Mouse (Mus musculus) limb, embryonic 13.5 days (tissue): ENCODE measurements around the gene Ptprm. TPM values are rescaled to one million over a fixed set of nuclear protein-coding genes. Genes with fewer than 3 reads are reported as not detected.
A peak's percentile ranks its signal among the peaks of the same experiment; 100 is the strongest.

Experiments
- ATAC-seq: fragments of 200-750 bp; cut with Nextera tagmentation; 2 replicates; pipeline ENCODE4 v1.8.0; 2017; ENCODE audit warnings: low read depth, moderate number of reproducible peaks, moderate TSS enrichment; ENCODE audit not compliant: low FRiP score
- H3K27ac ChIP-seq: fragments of 300-500 bp; sonication (generic); 2 replicates; pipeline ENCODE4 v1.5.1; 2015; ENCODE audit warnings: inconsistent platforms, mild to moderate bottlenecking, moderate library complexity
- H3K27me3 ChIP-seq: fragments of 300-500 bp; sonication (generic); 2 replicates; pipeline ENCODE4 v1.6.1; 2015; ENCODE audit warnings: mild to moderate bottlenecking, inconsistent platforms
- H3K36me3 ChIP-seq: fragments of 300-500 bp; sonication (generic); 2 replicates; pipeline ENCODE4 v1.6.1; 2015; ENCODE audit warnings: inconsistent platforms, mild to moderate bottlenecking, moderate library complexity
- H3K4me1 ChIP-seq: fragments of 300-500 bp; sonication (generic); 2 replicates; pipeline ENCODE4 v1.6.1; 2015; ENCODE audit warnings: inconsistent platforms
- H3K4me2 ChIP-seq: fragments of 300-500 bp; sonication (generic); replicated peaks from 2 replicates; pipeline ENCODE4 v1.6.1; 2015; ENCODE audit warnings: inconsistent platforms, mild to moderate bottlenecking, moderate library complexity
- H3K4me3 ChIP-seq: fragments of 300-500 bp; sonication (generic); 2 replicates; pipeline ENCODE4 v1.5.1; 2015; ENCODE audit warnings: moderate library complexity, mild to moderate bottlenecking, inconsistent platforms
- H3K9ac ChIP-seq: fragments of 300-500 bp; sonication (generic); 2 replicates; pipeline ENCODE4 v1.6.1; 2015; ENCODE audit warnings: mild to moderate bottlenecking, inconsistent platforms
- H3K9me3 ChIP-seq: fragments of 300-500 bp; sonication (generic); 2 replicates; pipeline ENCODE4 v1.6.1; 2016; ENCODE audit warnings: inconsistent platforms
- WGBS: fragments of 180-500 bp; shearing (Covaris S2); methylation state at CpG from one replicate; pipeline ENCODE4 v1.1.7; 2015; 5-methylcytosine and 5-hydroxymethylcytosine counted together
- polyA plus RNA-seq: library from polyadenylated mRNA; unstranded; fragments of >200 nt; fragmentation: Nextera tagmentation; extraction: Ambion mirVana; gene quantifications from 2 replicates; pipeline ENCODE4 v1.2.1, GENCODE M21; 2015

Ptprm gene
- polyA plus RNA-seq, 1 experiment from 2014 or later: 14.9 TPM

GRCm38 (mm10) chr17:67343006-67343405, 11.3 kb downstream of the Ptprm start:
- WGBS: 84% methylated on average over 6 of the region's 6 CpGs
- H3K4me2 ChIP-seq: no peak overlapping the region
- H3K4me3 ChIP-seq: no peak overlapping the region
- no peaks in the 10 kb centered on the region for H3K27me3 ChIP-seq
- ATAC-seq: no peak
- H3K9me3 ChIP-seq: no peaks in the 10 kb centered on the region
- no peak overlapping the region for H3K27ac ChIP-seq
- H3K9ac ChIP-seq: no peak overlapping the region
- no peaks in the 10 kb centered on the region for H3K36me3 ChIP-seq
- peaks cover 11% of the 10 kb centered on the region; the same call in 1 of the 2 replicates for H3K4me1 ChIP-seq

GRCm38 (mm10) chr17:67340362-67340761, 13.9 kb downstream of the Ptprm start:
- Histone ChIP-seq H3K4me2 (no peak overlapping the region), H3K27ac (no peak overlapping the region), H3K9ac (no peak overlapping the region), H3K4me3 (no peak overlapping the region), H3K4me1 (peaks cover 11% of the 10 kb centered on the region; the same call in 1 of the 2 replicates), H3K36me3 (no peaks in the 10 kb centered on the region), H3K9me3 (no peaks in the 10 kb centered on the region), H3K27me3 (no peaks in the 10 kb centered on the region)
- WGBS: 51% methylated on average over 6 of the region's 6 CpGs
- ATAC-seq: no peak

GRCm38 (mm10) chr17:67339569-67339968, 14.7 kb downstream of the Ptprm start:
- H3K9ac ChIP-seq: no peak overlapping the region
- 84% methylated on average over 5 of the region's 5 CpGs for WGBS
- no peaks in the 10 kb centered on the region for H3K36me3 ChIP-seq
- peaks cover 11% of the 10 kb centered on the region; the same call in 1 of the 2 replicates for H3K4me1 ChIP-seq
- H3K9me3 ChIP-seq: no peaks in the 10 kb centered on the region
- no peak overlapping the region for H3K4me3 ChIP-seq
- no peak for ATAC-seq
- no peak overlapping the region for H3K27ac ChIP-seq
- H3K4me2 ChIP-seq: no peak overlapping the region
- H3K27me3 ChIP-seq: no peaks in the 10 kb centered on the region

DNA sequence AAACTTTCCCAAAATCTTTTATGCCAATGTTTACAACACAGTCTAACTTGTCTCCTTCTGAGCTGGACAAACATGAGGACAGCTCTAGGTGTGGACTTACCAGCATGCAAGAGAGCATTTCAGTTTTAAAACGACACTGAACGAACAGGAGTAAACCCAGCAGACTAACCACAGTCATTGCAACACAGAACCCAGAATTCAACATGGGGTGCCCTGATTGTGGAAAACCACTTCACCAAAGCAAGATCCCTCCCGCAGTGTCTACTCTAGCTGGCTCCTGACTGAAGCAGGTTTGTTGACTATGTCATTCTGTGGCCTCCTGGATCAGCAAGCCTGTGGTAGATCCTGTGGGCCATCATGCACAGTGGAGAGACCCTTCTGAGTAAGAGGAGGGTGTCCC, 19.9 kb downstream of the Ptprm start:
- Histone ChIP-seq H3K9me3 (no peaks in the 10 kb centered on the region), H3K9ac (no peak overlapping the region), H3K27ac (no peak overlapping the region), H3K4me3 (no peak overlapping the region), H3K27me3 (no peaks in the 10 kb centered on the region), H3K4me1 (peaks cover 5% of the 10 kb centered on the region), H3K4me2 (no peak overlapping the region), H3K36me3 (no peaks in the 10 kb centered on the region)
- 82% methylated on average over 3 of the region's 3 CpGs for WGBS
- ATAC-seq: no peak

GRCm38 (mm10) chr17:67329435-67329834, 24.8 kb downstream of the Ptprm start:
- no peak overlapping the region for H3K4me3 ChIP-seq
- H3K36me3 ChIP-seq: no peaks in the 10 kb centered on the region
- H3K27me3 ChIP-seq: no peaks in the 10 kb centered on the region
- H3K4me1 ChIP-seq: peaks cover 27% of the 10 kb centered on the region
- ATAC-seq: no peak
- H3K27ac ChIP-seq: no peak overlapping the region
- 37% methylated on average over 4 of the region's 4 CpGs for WGBS
- H3K9ac ChIP-seq: no peak overlapping the region
- H3K4me2 ChIP-seq: no peak overlapping the region
- H3K9me3 ChIP-seq: no peaks in the 10 kb centered on the region

DNA sequence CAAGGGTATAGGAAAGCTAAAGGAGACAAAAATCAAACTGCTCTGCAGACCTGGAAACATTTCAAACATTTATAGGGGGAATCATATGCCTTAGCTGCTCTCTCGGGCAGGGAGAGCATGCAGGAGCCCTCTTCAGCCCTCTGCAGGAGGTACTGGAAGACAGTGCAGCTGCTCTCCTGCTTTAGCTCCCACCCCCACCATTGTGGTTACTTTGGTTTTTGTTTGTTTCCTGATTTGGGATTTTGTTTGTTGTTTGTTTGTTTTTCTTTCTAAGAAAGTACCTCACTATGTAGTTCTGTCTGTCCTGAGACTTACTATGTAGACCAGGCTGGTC, 29.8 kb downstream of the Ptprm start:
- H3K36me3 ChIP-seq: no peaks in the 10 kb centered on the region
- no peaks in the 10 kb centered on the region for H3K9me3 ChIP-seq
- 22% methylated on average over 1 of the region's 1 CpGs for WGBS

GRCm38 (mm10) chr17:67323777-67324498, 30.3 kb downstream of the Ptprm start:
- Histone ChIP-seq H3K4me3 (no peak overlapping the region), H3K4me1 (peaks cover 32% of the 10 kb centered on the region), H3K4me2 (peak overlapping the region; percentile 30)

More for the DNA sequence above, 29.8 kb downstream of the Ptprm start:
- Histone ChIP-seq H3K4me3 (no peak overlapping the region), H3K4me2 (no peak overlapping the region), H3K27ac (no peak overlapping the region), H3K4me1 (peaks cover 34% of the 10 kb centered on the region), H3K9ac (no peak overlapping the region), H3K27me3 (no peaks in the 10 kb centered on the region)
- ATAC-seq: no peak

DNA sequence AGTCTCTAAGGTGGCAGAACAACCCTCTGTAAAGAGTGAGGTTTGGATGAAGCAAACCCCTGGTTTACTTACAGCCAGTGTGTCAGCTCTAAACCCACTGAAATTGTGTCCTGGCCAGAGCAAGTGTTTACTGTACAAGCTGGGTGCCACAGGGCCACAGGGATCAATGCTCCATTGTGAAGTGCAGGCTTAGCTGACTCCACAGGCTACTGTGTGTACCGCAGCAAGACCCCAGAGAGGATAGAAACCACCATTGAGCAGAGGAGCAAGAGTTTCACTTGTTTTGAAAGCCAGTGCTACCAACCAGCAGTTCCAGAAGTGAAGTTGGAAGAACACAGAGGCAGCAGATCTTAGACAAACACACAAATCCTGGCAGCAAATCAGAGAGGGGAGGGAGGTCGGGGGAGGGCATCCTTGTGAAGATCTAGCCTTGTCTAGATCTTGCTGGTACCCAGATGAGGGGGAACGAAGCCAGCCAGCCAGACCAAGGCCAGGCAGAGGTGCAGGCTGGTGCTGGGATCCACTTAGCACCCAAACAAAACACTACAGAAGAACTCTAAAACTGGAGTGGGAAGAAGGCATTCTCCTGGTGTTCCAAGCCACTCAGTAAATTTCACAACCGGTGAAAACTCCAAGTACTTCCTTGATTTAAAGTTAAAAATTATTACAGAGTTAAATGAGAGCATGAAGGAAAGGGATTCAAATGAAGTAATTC, 39.6 kb downstream of the Ptprm start:
- Histone ChIP-seq H3K27me3 (no peaks in the 10 kb centered on the region), H3K9me3 (no peaks in the 10 kb centered on the region), H3K27ac (no peak overlapping the region), H3K36me3 (no peaks in the 10 kb centered on the region), H3K9ac (no peak overlapping the region), H3K4me3 (no peak overlapping the region), H3K4me2 (no peak overlapping the region), H3K4me1 (peaks cover 6% of the 10 kb centered on the region; the same call in 1 of the 2 replicates)
- 70% methylated on average over 4 of the region's 4 CpGs for WGBS
- no peak for ATAC-seq

More at GRCm38 (mm10) chr17:67323777-67324498, 30.3 kb downstream of the Ptprm start:
- ATAC-seq: peak; percentile 61; the same call in 1 of the 2 replicates
- Histone ChIP-seq H3K9ac (no peak overlapping the region), H3K27ac (no peak overlapping the region), H3K27me3 (no peaks in the 10 kb centered on the region), H3K36me3 (no peaks in the 10 kb centered on the region), H3K9me3 (no peaks in the 10 kb centered on the region)
- 14% methylated on average over 11 of the region's 11 CpGs for WGBS

GRCm38 (mm10) chr17:67308421-67308820, 45.8 kb downstream of the Ptprm start:
- no peak overlapping the region for H3K9ac ChIP-seq
- H3K36me3 ChIP-seq: no peaks in the 10 kb centered on the region
- H3K4me3 ChIP-seq: no peak overlapping the region
- H3K4me1 ChIP-seq: peaks cover 26% of the 10 kb centered on the region
- no peak for ATAC-seq
- H3K27me3 ChIP-seq: no peaks in the 10 kb centered on the region
- peaks cover 6% of the 10 kb centered on the region; the same call in 1 of the 2 replicates for H3K9me3 ChIP-seq
- H3K27ac ChIP-seq: no peak overlapping the region
- H3K4me2 ChIP-seq: no peak overlapping the region
- WGBS: 80% methylated on average over 3 of the region's 3 CpGs

GRCm38 (mm10) chr17:67306066-67306845, 48.0 kb downstream of the Ptprm start:
- H3K9me3 ChIP-seq: peaks cover 6% of the 10 kb centered on the region; the same call in 1 of the 2 replicates
- no peak overlapping the region for H3K4me2 ChIP-seq
- whole genome bisulfite sequencing: 71% methylated on average over 10 of the region's 10 CpGs
- H3K4me1 ChIP-seq: peaks cover 33% of the 10 kb centered on the region
- H3K27ac ChIP-seq: no peak overlapping the region
- H3K9ac ChIP-seq: no peak overlapping the region
- no peaks in the 10 kb centered on the region for H3K36me3 ChIP-seq
- no peak for ATAC-seq
- no peak overlapping the region for H3K4me3 ChIP-seq
- no peaks in the 10 kb centered on the region for H3K27me3 ChIP-seq

GRCm38 (mm10) chr17:67304831-67305230, 49.4 kb downstream of the Ptprm start:
- ATAC-seq: peak; percentile 46; the same call in 1 of the 2 replicates
- Histone ChIP-seq H3K4me3 (no peak overlapping the region), H3K4me2 (no peak overlapping the region), H3K27me3 (no peaks in the 10 kb centered on the region), H3K9me3 (peaks cover 6% of the 10 kb centered on the region; the same call in 1 of the 2 replicates), H3K4me1 (peaks cover 33% of the 10 kb centered on the region), H3K9ac (no peak overlapping the region), H3K27ac (peak overlapping the region; percentile 28; the same call in 1 of the 2 replicates), H3K36me3 (no peaks in the 10 kb centered on the region)
- WGBS: 57% methylated on average over 3 of the region's 3 CpGs
